Mouse (Mus musculus): ENCODE data around the gene Lrfn3.

Gene Lrfn3

GRCm38 (mm10) chr7:30314721-30315155 is 47.8 kb downstream of the Lrfn3 start, which contains the start of gene Syne4:
Gene Syne4 (plus strand): TSS chr7:30314807.
- peak; percentile 57 for DNase-seq (ENCODE audit: extremely low spot score)

GRCm38 (mm10) chr7:30313666-30314320 is 48.8 kb downstream of the Lrfn3 start:
- no peak for DNase-seq (ENCODE audit: extremely low spot score)

- no peak for DNase-seq (ENCODE audit: extremely low spot score)
Measured at GRCm38 (mm10) chr7:30310136-30310535, 52.4 kb downstream of the Lrfn3 start.

- DNase-seq (ENCODE audit: extremely low spot score), result no peak
Measured at GRCm38 (mm10) chr7:30309395-30310129, 53.0 kb downstream of the Lrfn3 start.

- DNase-seq (ENCODE audit: extremely low spot score), result peak; percentile 90
Measured at GRCm38 (mm10) chr7:30308076-30309005, 54.2 kb downstream of the Lrfn3 start, which contains the start of gene Alkbh6. Gene Alkbh6 (plus strand): TSS chr7:30308717.

GRCm38 (mm10) chr7:30306083-30306779 is 56.3 kb downstream of the Lrfn3 start:
- DNase-seq (ENCODE audit: extremely low spot score), result no peak
